Mouse (Mus musculus) heart, embryonic 16.5 days (tissue): Measurements from ENCODE around the gene Avpi1. TPM values are rescaled to one million over a fixed set of nuclear protein-coding genes. Genes with fewer than 3 reads are reported as not detected.

Source experiments
- ATAC-seq: fragments of 200-750 bp; cut with Nextera tagmentation; replicated peaks from 2 replicates; pipeline ENCODE4 v1.8.0; 2017; ENCODE audit warnings: moderate number of reproducible peaks; ENCODE audit not compliant: insufficient read depth, low FRiP score; ENCODE audit errors: extremely low read depth
- H3K27ac ChIP-seq: fragments of 300-500 bp; sonication (generic); 2 replicates; pipeline ENCODE4 v1.5.1; 2014; ENCODE audit warnings: mild to moderate bottlenecking, low read length, control low read depth, moderate library complexity
- H3K27me3 ChIP-seq: fragments of 300-500 bp; sonication (generic); 2 replicates; pipeline ENCODE4 v1.6.1; 2014; ENCODE audit warnings: low read length, mixed read lengths; ENCODE audit not compliant: control insufficient read depth, insufficient read depth
- H3K36me3 ChIP-seq: fragments of 300-500 bp; sonication (generic); 2 replicates; pipeline ENCODE4 v1.6.1; 2014; ENCODE audit not compliant: control insufficient read depth, insufficient read depth
- H3K4me1 ChIP-seq: fragments of 300-500 bp; sonication (generic); 2 replicates; pipeline ENCODE4 v1.6.1; 2014; ENCODE audit warnings: low read length, mixed read lengths; ENCODE audit not compliant: control insufficient read depth, insufficient read depth
- H3K4me2 ChIP-seq: fragments of 300-500 bp; sonication (generic); 2 replicates; pipeline ENCODE4 v1.6.1; 2014; ENCODE audit warnings: low read depth, mild to moderate bottlenecking, control low read depth, low read length
- H3K4me3 ChIP-seq: fragments of 300-500 bp; sonication (generic); 2 replicates; pipeline ENCODE4 v1.5.1; 2014; ENCODE audit warnings: mild to moderate bottlenecking, control low read depth, low read length
- H3K9ac ChIP-seq: fragments of 300-500 bp; sonication (generic); 2 replicates; pipeline ENCODE4 v1.6.1; 2014; ENCODE audit warnings: low read length, control low read depth
- H3K9me3 ChIP-seq: fragments of 300-500 bp; sonication (generic); replicated peaks from 2 replicates; pipeline ENCODE4 v1.6.1; 2016; ENCODE audit warnings: low read length; ENCODE audit not compliant: control insufficient read depth
- WGBS: fragments of 180-500 bp; shearing (Covaris S2); extraction: QIAGEN DNeasy Blood & Tissue Kit; methylation state at CpG from one replicate; pipeline ENCODE4 v1.1.7; 2014; 5-methylcytosine and 5-hydroxymethylcytosine counted together
- polyA plus RNA-seq: library from polyadenylated mRNA; unstranded; fragments of >200 nt; fragmentation: Nextera tagmentation; extraction: Ambion mirVana; gene quantifications from 2 replicates; pipeline ENCODE4 v1.2.1, GENCODE M21; 2015

The Avpi1 gene
- polyA plus RNA-seq, 1 experiment from 2014 or later, result 33.4 TPM

DNA sequence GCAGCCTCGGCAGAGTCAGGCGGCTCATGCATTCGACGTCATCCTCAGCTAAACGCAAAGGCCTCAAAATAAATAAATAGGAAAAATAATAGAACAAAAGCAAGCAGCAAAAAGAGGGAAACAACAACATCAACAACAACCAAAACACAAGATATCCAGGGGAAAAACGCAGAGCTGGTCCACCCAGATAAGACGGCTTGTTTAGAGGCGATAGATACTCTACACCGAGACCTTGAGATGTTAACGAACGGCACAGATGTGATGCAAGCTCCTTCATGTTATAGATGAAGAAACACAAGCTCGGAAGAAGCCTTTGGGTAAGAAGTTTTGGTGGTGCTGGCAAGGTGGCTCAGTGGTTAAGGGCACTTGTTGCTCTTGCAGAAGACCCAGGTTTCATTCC is 49.9 kb downstream of the Avpi1 start:
- WGBS, result 91% methylated on average over 12 of the region's 12 CpGs
- Histone ChIP-seq H3K36me3 (no peaks in the 10 kb centered on the region), H3K27ac (no peak overlapping the region), H3K27me3 (no peaks in the 10 kb centered on the region), H3K4me1 (no peaks in the 10 kb centered on the region), H3K9me3 (no peaks in the 10 kb centered on the region), H3K4me2 (no peak overlapping the region), H3K4me3 (no peak overlapping the region), H3K9ac (no peak overlapping the region)
- ATAC-seq, result no peak

DNA sequence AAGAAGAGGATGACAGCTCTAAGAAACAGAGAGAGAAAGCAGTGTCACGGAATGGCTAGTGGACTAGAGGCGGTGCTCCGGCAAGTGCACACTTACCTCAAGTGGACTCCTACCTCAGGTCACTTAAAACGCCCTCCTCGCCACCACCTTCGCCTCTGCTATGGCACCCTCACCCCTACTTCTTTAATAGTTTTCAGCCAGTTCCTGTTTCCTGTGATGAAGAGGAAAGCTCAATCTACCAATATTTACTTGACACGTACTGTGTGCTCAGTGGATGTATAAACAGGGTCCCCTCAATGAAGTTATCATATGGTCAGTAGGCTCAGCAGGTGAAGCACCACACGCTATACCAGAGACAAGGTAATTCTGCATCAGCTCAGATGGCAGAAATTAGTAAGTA is 50.3 kb downstream of the Avpi1 start:
- no peaks in the 10 kb centered on the region for H3K4me1 ChIP-seq
- no peak overlapping the region for H3K4me3 ChIP-seq
- no peak overlapping the region for H3K9ac ChIP-seq
- ATAC-seq, result no peak
- no peaks in the 10 kb centered on the region for H3K36me3 ChIP-seq
- WGBS, result 92% methylated on average over 8 of the region's 8 CpGs
- no peak overlapping the region for H3K4me2 ChIP-seq
- H3K27ac ChIP-seq, result no peak overlapping the region
- H3K9me3 ChIP-seq, result no peaks in the 10 kb centered on the region
- H3K27me3 ChIP-seq, result no peaks in the 10 kb centered on the region

DNA sequence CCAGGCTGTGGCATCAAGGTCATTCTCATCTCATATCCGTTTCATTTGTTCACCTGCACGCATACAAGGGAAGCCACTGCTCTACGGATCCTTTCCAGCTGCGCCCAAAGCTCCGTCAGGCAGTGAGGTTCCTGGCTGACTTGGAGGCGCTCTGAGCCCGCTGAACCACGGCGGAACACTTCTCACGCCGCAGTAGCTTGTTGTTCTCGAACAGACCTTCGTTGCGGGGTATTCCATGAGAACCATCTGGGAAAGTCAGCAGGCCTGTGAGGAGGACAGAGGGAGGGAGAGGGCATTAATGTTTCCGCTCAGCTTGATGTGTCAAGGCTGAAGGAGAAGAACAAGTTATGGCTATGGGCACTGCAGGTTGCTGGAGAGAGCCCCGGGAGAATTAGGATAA is 52.9 kb downstream of the Avpi1 start:
- Histone ChIP-seq H3K4me3 (no peak overlapping the region), H3K4me2 (no peak overlapping the region), H3K27ac (no peak overlapping the region), H3K9ac (no peak overlapping the region), H3K4me1 (no peaks in the 10 kb centered on the region), H3K36me3 (no peaks in the 10 kb centered on the region), H3K9me3 (no peaks in the 10 kb centered on the region), H3K27me3 (no peaks in the 10 kb centered on the region)
- 89% methylated on average over 16 of the region's 16 CpGs for WGBS
- ATAC-seq, result no peak

DNA sequence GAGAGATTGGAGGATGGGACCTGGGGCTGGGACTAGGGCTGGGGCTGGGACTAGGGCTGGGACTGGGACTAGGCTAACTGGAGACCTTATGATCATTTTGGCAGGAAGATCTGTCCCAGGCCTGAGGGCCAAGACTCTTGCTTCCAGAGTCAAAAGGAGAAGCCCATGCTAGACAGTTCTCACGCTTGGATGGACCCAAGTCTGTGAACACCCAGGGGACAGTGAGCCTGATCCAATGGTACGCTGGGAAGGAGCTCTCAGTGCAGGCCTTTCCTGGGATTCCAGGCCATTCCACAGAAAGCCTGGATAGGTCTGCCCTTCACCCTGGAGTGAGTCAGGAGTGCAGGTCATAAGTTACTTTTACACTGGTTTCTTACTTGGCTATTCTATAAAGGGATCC is 53.8 kb downstream of the Avpi1 start:
- H3K27me3 ChIP-seq, result no peaks in the 10 kb centered on the region
- no peak overlapping the region for H3K9ac ChIP-seq
- no peaks in the 10 kb centered on the region for H3K9me3 ChIP-seq
- no peaks in the 10 kb centered on the region for H3K4me1 ChIP-seq
- no peak overlapping the region for H3K27ac ChIP-seq
- no peak for ATAC-seq
- 80% methylated on average over 2 of the region's 2 CpGs for WGBS
- H3K4me3 ChIP-seq, result no peak overlapping the region
- H3K4me2 ChIP-seq, result no peak overlapping the region
- H3K36me3 ChIP-seq, result no peaks in the 10 kb centered on the region

Other genes with a start within 250 kb of the Avpi1 start
- gene Rrp12, start 232.9 kb downstream of the Avpi1 start, polyA plus RNA-seq, result 9.4 and 10.0 TPM in 2 replicates
- 694 and 741 TPM in 2 replicates for gene Pgam1, start 217.1 kb downstream of the Avpi1 start, polyA plus RNA-seq
- gene Exosc1, start 195.6 kb downstream of the Avpi1 start, polyA plus RNA-seq, result 40.2 and 45.3 TPM in 2 replicates
- gene Zdhhc16, start 195.6 kb downstream of the Avpi1 start, polyA plus RNA-seq, result 53.7 and 59.2 TPM in 2 replicates
- gene Mms19, start 147.9 kb downstream of the Avpi1 start, polyA plus RNA-seq, result 20.7 and 24.5 TPM in 2 replicates
- gene Ubtd1, start 147.3 kb downstream of the Avpi1 start, polyA plus RNA-seq, result 17.1 and 18.5 TPM in 2 replicates
- gene Ankrd2, start 93.1 kb downstream of the Avpi1 start, polyA plus RNA-seq, result not detected in 2 replicates
- 0.49 and 0.67 TPM in 2 replicates for gene Hoga1, start 83.4 kb downstream of the Avpi1 start, polyA plus RNA-seq
- gene 4933411K16Rik, start 76.8 kb downstream of the Avpi1 start, polyA plus RNA-seq, result not detected in 2 replicates
- 9.1 and 10.6 TPM in 2 replicates for gene Morn4, start 42.7 kb downstream of the Avpi1 start, polyA plus RNA-seq
- gene Pi4k2a, start 38.6 kb downstream of the Avpi1 start, polyA plus RNA-seq, result 8.5 and 14.3 TPM in 2 replicates
- 7.3 TPM in 2 replicates for gene Marveld1, start 18.3 kb upstream of the Avpi1 start, polyA plus RNA-seq
- gene Zfyve27, start 34.9 kb upstream of the Avpi1 start, polyA plus RNA-seq, result 22.8 and 25.1 TPM in 2 replicates
- 3.1 and 3.5 TPM in 2 replicates for gene Sfrp5, start 73.2 kb upstream of the Avpi1 start, polyA plus RNA-seq
- 0.21 and 0.33 TPM in 2 replicates for gene Golga7b, start 118.5 kb upstream of the Avpi1 start, polyA plus RNA-seq